Mouse (Mus musculus): ENCODE measurements around the gene Fkbp14.

Gene Fkbp14

DNA sequence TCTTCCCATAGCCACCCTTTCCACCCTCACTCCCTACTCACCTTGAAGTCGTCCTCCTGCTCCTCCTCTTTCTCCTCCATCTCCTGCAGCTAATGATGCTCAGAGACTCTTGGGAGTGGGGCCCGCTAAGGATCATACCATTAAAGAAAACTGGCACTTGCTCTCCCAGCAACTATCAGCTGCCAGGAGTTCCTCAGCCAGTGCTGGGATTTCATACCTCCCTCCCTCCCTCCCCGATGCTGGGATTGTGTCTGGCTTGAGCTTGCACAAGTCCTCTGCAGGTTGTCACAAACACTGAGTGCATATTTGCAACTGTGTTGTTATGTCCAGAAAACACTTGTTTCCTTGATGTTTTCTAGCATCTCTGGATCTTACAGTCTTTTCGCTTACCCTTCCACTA is at the start of gene Fkbp14:
Fkbp14 (minus strand) TSS at position 101 of the 400 bp plus-strand sequence.
- no peak for DNase-seq (ENCODE audit: low read depth in 1 of 2, low spot score in 2 of 2)

DNA sequence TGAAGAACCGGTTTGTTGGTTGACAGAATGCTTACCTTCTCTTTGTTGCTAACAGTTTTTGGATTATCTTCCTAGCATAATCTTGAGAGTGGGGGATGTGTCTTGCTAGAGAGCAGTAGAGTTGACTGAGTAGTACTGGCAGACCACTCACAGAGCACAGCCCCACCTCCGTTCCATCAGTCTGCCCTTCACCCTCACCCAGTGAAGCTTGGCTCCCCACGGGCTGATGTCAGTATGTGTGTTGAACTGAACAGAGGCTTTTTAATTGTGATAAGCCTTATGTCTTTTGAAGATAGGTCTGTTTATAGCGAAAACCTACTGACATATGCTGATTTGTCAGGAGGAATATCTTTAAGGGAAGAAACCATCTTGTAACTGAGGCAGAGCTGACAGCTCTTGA is 46.1 kb upstream of the Fkbp14 start:
- DNase-seq (ENCODE audit: low read depth in 1 of 2, low spot score in 2 of 2), result no peak

- no peak for DNase-seq (ENCODE audit: low read depth in 1 of 2, low spot score in 2 of 2)
These were observed 44.8 kb upstream of the Fkbp14 start for GRCm38 (mm10) chr6:54641953-54642352.

DNA sequence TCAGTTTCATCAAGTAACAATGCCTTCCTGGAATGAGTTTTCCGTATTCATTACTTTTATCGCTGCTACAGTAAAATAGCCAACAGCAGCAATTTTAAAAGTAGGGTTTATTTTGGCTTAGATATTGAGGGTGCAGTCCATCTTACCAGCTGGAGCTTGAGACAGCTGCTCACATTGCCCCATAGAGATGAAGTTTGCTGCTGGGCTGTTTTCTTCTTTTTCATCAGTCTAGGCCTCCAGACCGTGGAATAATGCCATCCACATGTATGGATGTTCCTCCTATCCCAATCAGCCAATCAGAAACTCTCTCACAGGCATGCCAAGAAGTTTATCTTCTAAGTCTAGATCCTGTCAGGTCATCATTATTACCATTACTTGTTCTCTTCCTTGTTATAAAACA is 42.8 kb upstream of the Fkbp14 start:
- DNase-seq (ENCODE audit: low read depth in 1 of 2, low spot score in 2 of 2), result no peak

DNA sequence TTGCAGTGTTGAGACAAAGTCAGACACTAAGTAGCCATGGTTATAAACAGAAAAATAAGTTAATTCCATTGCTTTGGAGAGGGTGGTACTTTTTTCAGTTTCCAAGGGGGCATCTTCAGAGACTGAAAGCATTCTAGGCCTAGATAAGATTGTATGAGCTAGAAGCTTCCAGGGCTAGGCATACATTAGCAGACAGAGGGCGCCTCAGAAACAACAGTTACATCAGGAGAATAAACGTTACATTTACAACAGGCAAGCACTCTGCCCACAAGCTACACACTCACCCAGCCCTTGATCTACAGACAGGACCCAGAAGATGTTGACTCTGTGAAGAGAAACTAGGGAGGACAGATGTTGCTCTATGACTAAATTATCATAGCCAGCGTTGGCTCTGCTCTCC is 34.4 kb upstream of the Fkbp14 start:
- no peak for DNase-seq (ENCODE audit: low read depth in 1 of 2, low spot score in 2 of 2)

- no peak for DNase-seq (ENCODE audit: low read depth in 1 of 2, low spot score in 2 of 2)
These were observed 32.6 kb upstream of the Fkbp14 start for GRCm38 (mm10) chr6:54629734-54630133.

DNA sequence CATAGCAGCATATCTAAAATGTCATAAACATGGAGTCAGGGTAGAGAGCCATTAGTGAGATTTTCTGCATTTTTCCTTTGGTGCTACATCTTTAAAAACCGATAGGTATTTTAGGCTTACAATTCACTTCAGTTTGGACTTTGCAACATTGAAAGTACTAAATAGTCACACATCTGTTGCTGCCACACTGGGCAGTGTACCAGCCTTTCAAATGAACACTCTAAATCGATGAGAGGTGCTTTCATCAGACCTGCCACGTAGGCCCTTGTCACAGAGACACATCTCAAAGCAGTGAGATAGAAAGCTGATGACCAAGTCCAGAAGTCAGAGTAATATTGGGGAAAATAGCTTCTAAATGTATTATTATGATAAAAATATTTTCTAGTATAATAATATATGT is 31.3 kb upstream of the Fkbp14 start:
- DNase-seq (ENCODE audit: low read depth in 1 of 2, low spot score in 2 of 2), result no peak

- DNase-seq (ENCODE audit: low read depth in 1 of 2, low spot score in 2 of 2), result no peak
These were observed 23.2 kb upstream of the Fkbp14 start for GRCm38 (mm10) chr6:54620357-54620756.

GRCm38 (mm10) chr6:54619530-54619929 is 22.4 kb upstream of the Fkbp14 start:
- DNase-seq (ENCODE audit: low read depth in 1 of 2, low spot score in 2 of 2), result no peak

- no peak for DNase-seq (ENCODE audit: low read depth in 1 of 2, low spot score in 2 of 2)
These were observed 20.3 kb upstream of the Fkbp14 start for GRCm38 (mm10) chr6:54617363-54617762.

GRCm38 (mm10) chr6:54606241-54606640 is 9.1 kb upstream of the Fkbp14 start:
- no peak for DNase-seq (ENCODE audit: low read depth in 1 of 2, low spot score in 2 of 2)

DNA sequence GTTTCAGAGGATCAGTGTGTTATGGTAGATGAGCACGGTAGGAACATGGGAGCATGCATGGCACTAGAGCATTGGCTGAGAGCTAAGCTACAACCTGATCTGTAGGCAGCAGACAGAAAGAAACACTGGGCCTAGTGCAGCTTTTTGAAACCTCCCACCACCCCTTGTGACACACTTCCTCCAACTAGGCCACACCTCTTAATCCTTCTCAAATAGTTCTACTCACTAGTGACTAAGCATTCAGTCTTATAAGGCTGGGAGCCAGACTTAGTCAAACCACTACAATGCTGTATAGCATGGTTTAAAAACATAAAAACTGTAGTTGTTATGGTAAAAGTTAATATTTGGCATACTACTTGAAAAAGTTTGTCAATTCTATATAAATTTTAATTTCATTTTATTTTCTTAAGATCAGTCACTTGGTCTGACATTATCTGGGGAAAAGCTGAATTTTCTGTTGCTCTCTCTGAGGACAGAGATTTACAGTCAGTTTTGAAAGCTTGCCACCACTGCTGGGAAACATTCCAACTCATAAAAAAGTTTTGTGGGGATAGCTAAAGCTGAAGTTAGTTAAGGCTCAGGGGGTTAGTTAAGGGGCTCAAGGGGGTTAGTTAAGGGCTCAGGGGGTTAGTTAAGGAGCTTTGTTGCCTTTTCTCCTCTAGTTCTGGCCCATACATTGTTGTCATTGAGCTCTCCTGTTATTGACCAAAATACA is 7.0 kb upstream of the Fkbp14 start:
- no peak for DNase-seq (ENCODE audit: low read depth in 1 of 2, low spot score in 2 of 2)

DNA sequence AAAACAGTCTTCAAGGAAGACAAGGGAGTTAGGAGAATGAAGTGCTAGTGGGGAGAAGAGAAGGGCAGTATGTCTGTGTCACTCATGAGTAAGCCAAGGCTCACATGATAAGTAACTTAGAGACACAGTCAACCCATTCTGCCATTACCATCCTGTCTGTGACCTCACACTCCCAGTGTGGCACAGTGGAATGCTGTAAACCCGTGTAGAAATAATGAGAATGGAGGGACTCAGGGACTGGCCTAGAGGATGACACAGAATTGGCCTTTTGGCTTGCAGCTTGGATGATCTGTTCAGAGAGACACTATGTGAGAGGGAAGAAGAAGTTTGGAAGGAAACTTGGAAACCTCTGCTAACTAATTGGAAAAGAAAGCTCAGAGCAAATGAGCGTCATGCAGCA is 5.8 kb upstream of the Fkbp14 start:
- DNase-seq (ENCODE audit: low read depth in 1 of 2, low spot score in 2 of 2), result no peak

DNA sequence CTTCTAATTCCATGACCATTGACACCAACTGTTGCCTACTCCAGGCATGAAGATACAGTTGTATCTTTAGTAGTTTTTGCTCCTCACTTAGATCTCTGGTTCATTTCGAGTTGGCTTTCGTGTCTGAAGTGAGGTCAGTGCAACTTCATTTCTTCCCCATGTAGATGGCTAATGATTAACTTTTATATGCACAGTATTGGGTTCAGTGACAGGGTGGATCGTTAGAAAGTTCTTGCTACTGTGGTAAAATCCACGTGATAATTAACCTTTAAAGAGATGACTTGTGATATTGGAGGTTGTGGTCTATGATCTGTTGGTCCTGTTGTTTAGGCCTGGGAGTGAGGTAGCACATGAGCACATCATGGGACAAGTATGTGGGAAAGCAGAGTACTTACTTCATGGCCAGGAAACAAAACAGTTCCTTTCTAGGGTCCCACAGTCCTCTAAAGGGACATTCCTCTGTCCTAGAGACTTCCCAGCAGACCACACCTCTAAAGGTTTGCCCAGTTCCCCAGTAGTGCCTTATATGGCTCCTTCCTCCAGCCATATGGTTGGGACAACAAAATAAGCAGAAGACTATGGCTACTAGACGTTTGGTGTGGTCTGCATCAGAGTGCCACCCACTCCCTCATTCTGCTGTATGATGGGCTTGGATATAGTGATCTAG is 3.7 kb upstream of the Fkbp14 start:
- no peak for DNase-seq (ENCODE audit: low read depth in 1 of 2, low spot score in 2 of 2)

GRCm38 (mm10) chr6:54597711-54598110 is 603 bp upstream of the Fkbp14 start:
- DNase-seq (ENCODE audit: low read depth in 1 of 2, low spot score in 2 of 2), result no peak

- DNase-seq (ENCODE audit: low read depth in 1 of 2, low spot score in 2 of 2), result no peak
These were observed 1.7 kb downstream of the Fkbp14 start for GRCm38 (mm10) chr6:54595330-54595878.

- peak; percentile 26 to 70 for DNase-seq (ENCODE audit: low read depth in 1 of 2, low spot score in 2 of 2)
These were observed 2.4 kb downstream of the Fkbp14 start, which contains the start of gene Plekha8 for GRCm38 (mm10) chr6:54594469-54595329. Gene Plekha8, plus strand, starts transcription at chr6:54595111.

GRCm38 (mm10) chr6:54593766-54594468 is 3.2 kb downstream of the Fkbp14 start:
- no peak for DNase-seq (ENCODE audit: low read depth in 1 of 2, low spot score in 2 of 2)

DNA sequence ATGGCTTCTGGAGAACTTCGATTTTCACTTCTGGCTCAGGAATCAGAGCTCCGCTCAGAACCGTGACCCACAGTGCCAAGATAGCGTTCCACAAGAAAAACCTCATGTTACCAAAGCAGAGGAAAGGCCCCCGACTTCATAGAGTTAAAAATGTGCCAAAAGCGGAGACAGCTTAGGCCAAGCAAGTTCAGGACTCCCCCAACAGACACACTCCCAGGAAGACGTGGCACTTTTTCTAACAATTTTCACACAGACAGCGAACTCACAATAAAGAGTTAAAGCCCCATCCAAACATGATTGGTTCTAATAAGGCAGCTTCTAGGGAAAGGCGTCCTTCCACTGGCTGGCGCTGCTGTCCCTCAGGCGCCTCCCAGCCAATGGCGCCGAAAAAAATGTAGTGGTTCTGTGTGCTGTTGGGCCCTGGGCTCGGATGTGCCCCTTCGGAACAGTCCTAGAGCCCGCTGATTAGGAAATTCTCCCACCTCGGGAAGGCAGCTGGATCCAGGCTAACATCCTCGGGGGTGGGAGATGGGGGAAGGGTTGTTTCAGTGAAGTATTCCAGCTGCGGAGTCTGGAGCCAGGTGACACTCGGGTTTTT is 4.1 kb downstream of the Fkbp14 start:
- peak; percentile 24 to 66 for DNase-seq (ENCODE audit: low read depth in 1 of 2, low spot score in 2 of 2)

DNA sequence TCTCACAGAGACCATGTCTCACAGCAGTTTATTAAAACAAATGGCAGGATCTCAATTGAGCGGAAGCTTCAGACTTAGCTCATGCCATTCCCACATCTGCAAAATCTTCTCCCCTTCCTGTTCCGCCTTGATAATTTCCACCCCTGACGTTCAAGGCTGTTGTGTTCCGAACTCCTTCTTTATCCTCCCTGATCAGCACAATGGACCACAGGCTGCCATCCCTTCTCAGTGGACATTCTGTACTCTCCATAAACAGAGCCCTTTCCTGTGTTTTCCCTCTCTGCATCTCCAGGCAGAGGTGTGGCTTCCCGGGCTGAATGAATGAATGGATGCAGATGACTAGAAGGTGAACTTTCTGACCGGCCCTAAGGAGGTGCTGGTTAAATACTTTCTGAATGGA is 5.3 kb downstream of the Fkbp14 start:
- DNase-seq (ENCODE audit: low read depth in 1 of 2, low spot score in 2 of 2), result no peak

- no peak for DNase-seq (ENCODE audit: low read depth in 1 of 2, low spot score in 2 of 2)
These were observed 6.4 kb downstream of the Fkbp14 start for GRCm38 (mm10) chr6:54590691-54591090.
